Mouse (Mus musculus) CH12F3 (cell line): Measurements from ENCODE around the gene Pxn.

Experiments used
- in situ Hi-C: fragments of 300-500 bp; cut with MboI; formaldehyde crosslinking; loops from 2 replicates; pipeline ENCODE4 v1.14.3; 2020; ENCODE audit warnings: low sequenced_read_pairs

Gene Pxn

GRCm38 (mm10) chr5:115572679-115573535, 66.4 kb downstream of the Pxn start:
- in situ Hi-C loops, result no loop called here

DNA sequence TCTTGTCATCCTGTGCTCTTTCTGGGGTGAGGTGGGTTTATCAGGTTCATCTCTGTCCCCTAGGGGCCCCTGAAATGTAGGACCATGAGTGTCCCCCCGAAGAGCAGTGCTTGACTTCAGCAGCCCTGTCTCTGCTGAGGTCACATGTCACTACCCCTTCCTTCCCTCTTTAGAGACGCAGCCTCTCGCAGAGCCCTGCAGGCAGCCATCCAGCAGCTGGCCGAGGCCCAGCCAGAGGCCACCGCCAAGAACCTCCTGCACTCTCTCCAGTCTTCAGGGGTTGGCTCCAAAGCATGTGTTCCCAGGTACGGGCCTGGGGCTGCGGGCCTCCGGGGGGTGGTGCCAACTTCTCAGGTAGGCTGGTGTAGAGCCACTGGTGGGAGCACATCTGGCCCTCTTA, 68.5 kb downstream of the Pxn start:
- in situ Hi-C loops, result loop anchor here (5.0 kb wide), 1 partner anchor 37 kb away; no protein-coding TSS in a partner anchor

DNA sequence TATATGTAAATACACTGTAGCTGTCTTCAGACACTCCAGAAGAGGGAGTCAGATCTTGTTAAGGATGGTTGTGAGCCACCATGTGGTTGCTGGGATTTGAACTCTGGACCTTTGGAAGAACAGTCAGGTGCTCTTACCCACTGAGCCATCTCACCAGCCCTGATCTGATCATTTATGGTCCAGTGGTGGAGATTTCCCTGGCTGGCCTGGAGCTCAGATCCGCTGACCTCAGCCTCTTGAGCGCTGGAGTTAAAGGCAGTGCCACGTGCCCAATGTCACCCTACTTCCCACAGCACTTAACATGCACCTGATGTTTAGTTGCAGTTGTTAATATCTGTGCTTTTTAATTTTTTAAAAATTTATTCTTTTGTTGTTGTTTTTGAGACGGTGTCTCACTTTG, 71.2 kb downstream of the Pxn start:
- in situ Hi-C loops, result loop anchor here (5.0 kb wide), 1 partner anchor 35 kb away; no protein-coding TSS in a partner anchor

DNA sequence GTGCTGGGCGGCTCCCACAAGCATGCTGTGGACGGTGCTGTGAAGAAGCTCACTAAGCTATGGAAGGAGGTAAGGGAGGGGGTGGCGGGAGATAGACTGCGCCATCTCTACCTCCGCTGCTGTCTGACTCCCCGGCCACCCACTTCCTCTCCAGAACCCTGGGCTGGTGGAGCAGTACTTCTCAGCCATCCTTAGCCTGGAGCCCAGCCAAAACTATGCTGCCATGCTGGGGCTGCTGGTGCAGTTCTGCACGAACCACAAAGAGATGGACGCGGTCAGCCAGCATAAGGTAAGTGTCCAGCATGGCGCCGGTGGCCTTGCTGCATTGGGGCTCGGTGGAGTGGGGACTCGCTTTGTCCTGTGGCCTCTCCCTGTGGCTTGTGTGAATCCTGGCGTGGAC, 72.4 kb downstream of the Pxn start:
- in situ Hi-C loops, result loop anchor here (5.0 kb wide), 1 partner anchor 33 kb away; no protein-coding TSS in a partner anchor

- in situ Hi-C loops, result loop anchor here (5.0 kb wide), 1 partner anchor 33 kb away; no protein-coding TSS in a partner anchor
These were observed 72.9 kb downstream of the Pxn start for GRCm38 (mm10) chr5:115579363-115579762.

DNA sequence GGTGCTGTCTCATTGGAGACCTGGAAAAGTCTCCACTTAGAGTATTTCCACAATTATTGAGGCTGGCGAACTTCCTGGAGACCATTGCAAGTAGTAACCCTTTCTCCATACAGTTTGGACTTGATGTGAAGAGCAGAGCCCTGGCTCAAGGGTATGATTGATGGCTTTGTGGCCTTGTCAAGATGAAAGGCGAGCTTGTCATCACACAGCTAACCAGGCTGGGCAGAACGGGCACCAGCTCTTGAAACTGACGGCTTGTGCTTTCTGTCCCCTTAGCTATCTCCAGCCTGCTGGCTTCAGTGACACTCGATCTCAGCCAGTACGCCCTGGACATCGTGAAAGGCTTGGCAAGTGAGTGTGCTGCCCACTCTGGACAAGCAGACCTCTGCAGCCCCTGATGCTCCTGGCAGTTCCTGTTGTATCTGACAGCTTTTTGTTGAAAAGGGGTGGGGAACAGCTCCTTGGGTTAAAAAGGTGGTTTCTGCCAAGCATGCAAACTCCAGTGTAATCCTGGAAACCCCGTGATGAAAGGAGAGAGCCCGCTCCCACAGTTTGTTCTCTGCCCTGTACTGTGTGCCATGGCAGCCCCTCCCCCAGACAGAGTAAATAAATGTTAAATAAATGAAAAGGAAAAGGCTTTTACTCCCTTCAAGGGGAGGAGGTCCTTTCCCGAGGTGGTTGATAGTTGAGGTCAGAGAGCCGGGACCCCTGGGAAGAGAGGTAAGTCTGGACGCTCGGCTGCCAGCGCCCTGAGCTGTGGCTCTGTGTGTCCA, 73.9 kb downstream of the Pxn start:
- in situ Hi-C loops, result no loop called here

DNA sequence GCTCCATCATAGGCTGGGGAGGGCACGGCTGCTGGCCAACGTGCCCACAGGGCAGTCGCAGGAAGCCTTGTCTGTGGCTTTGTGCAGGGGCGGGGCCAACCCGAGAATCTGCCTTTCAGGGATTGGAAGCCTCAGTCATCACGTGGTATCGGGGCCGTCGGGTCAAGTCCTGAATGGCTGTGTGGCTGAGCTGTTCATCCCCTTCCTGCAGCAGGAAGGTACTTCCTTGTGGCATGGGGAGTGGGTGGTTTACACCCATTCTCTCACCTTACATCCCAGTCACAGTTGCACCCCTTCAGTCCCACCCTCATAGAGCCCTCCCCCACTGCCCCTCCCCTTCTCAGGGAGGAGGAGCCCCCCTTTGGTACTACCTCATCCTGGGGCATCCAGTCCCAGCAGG, 75.2 kb downstream of the Pxn start:
- in situ Hi-C loops, result no loop called here

GRCm38 (mm10) chr5:115585616-115586015, 79.1 kb downstream of the Pxn start:
- in situ Hi-C loops, result no loop called here

DNA sequence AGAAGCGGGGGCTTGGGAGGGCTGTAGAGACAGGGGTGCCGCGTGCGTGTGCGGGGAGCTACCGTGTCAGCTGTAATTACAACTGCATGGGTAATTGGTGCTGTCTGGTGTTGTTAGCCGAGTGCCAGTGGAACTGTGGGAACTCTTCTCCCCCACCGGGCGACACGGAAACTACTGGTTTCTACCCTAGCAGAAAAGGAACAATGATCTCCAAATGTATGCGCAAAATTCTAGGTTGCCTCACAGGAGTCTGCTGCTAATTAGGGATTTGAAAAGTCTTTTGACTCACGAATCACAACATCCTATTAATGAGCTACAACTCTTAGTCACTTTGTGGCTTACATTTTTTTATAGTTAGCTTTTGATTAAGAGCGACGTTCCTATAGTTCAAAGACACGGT, 79.7 kb downstream of the Pxn start:
- in situ Hi-C loops, result no loop called here

GRCm38 (mm10) chr5:115586780-115587179, 80.3 kb downstream of the Pxn start:
- in situ Hi-C loops, result no loop called here

DNA sequence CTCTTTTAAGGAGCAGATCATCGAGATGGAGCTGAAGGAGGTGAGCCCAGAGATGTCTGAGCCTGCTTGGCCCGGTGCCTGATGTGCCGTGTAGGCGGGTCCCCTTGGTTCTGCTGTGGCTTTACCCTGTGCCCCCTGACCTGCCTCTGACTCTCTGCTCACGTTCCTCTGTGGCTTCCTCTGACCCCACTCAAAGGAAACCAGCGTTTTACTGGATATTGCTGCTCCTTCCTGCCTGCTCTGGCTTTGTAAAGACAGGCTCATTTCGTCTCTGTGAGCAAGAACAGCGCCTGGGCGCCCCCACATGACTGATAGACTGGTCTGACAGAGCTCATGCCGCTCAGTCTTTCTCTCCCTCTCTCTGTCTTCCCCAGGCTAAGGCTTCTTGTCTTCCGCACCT, 84.6 kb downstream of the Pxn start:
- in situ Hi-C loops, result no loop called here

DNA sequence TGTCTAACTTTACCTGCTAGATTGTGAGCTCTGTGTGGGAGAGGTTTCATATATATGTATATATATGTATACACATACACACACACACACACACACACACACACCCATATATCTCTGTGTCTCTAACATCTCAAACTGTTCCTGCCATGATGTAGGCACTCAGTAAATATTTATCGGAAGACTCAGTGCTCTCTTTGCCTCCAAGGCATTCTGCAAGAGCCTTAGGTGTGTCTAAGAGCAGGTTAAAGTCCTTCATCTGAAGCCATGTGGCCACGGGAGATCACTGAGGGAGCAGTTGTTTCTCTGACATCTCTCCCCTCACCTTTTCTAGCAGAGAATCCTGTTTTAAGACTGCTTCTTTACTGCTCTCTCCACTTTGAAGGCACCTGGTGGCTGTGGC, 85.0 kb downstream of the Pxn start:
- in situ Hi-C loops, result no loop called here

GRCm38 (mm10) chr5:115603561-115603960, 97.1 kb downstream of the Pxn start:
- in situ Hi-C loops, result no loop called here
